Mouse (Mus musculus): ENCODE measurements around the gene Gm6676. TPM values are rescaled to one million over a fixed set of nuclear protein-coding genes. Genes with fewer than 3 reads are reported as not detected.
"Not testable (repeated sequence)": the region's sequence is repeated elsewhere in the genome, so short reads cannot be mapped to it uniquely, and the experiment has no call there.

Gene Gm6676
- not detected in 2 replicates for polyA plus RNA-seq (2015; fragmentation: Nextera tagmentation; extraction: Ambion mirVana)

GRCm38 (mm10) chr14:7125312-7125711 lies at the start of gene Gm6676:
Gene Gm6676 (minus strand): TSS chr14:7125412.
- not testable (repeated sequence) for H3K4me1 ChIP-seq (ENCODE audit: insufficient read depth, low read depth, low read length); H3K9me3 ChIP-seq (ENCODE audit: low read length); H3K27me3 ChIP-seq (replicated peaks; ENCODE audit: insufficient read depth, low read length); H3K4me2 ChIP-seq (replicated peaks; ENCODE audit: low read depth, low read length); H3K36me3 ChIP-seq (ENCODE audit: insufficient read depth, low read length); H3K9ac ChIP-seq (replicated peaks; ENCODE audit: low read depth); DNase-seq (ENCODE audit: low spot score); H3K4me3 ChIP-seq (ENCODE audit: low read depth, low read length); ATAC-seq; H3K27ac ChIP-seq (ENCODE audit: low read length)
- WGBS, result no CpG with 5 or more reads among the region's 2 CpGs

- H3K27ac ChIP-seq (ENCODE audit: low read length); H3K9ac ChIP-seq (replicated peaks; ENCODE audit: low read depth); H3K4me3 ChIP-seq (ENCODE audit: low read depth, low read length); DNase-seq (ENCODE audit: low spot score); ATAC-seq; H3K27me3 ChIP-seq (replicated peaks; ENCODE audit: insufficient read depth, low read length); H3K36me3 ChIP-seq (ENCODE audit: insufficient read depth, low read length); H3K4me1 ChIP-seq (ENCODE audit: insufficient read depth, low read depth, low read length); H3K4me2 ChIP-seq (replicated peaks; ENCODE audit: low read depth, low read length); H3K9me3 ChIP-seq (ENCODE audit: low read length): not testable (repeated sequence)
- WGBS, result no CpG with 5 or more reads among the region's 37 CpGs
These were observed 49.3 kb upstream of the Gm6676 start, which contains the start of gene Gm3512 for GRCm38 (mm10) chr14:7174483-7174971. Gene Gm3512 (minus strand): TSS chr14:7174533.

- H3K27ac ChIP-seq (ENCODE audit: low read length); H3K9ac ChIP-seq (replicated peaks; ENCODE audit: low read depth); H3K36me3 ChIP-seq (ENCODE audit: insufficient read depth, low read length); DNase-seq (ENCODE audit: low spot score); H3K9me3 ChIP-seq (ENCODE audit: low read length); H3K27me3 ChIP-seq (replicated peaks; ENCODE audit: insufficient read depth, low read length); ATAC-seq; H3K4me1 ChIP-seq (ENCODE audit: insufficient read depth, low read depth, low read length): not testable (repeated sequence)
- Histone ChIP-seq H3K4me3 (ENCODE audit: low read depth, low read length) (peak overlapping the region; percentile 15; the same call in 1 of the 2 replicates), H3K4me2 (replicated peaks; ENCODE audit: low read depth, low read length) (peak overlapping the region; percentile 54)
- 0% methylated on average over 9 of the region's 54 CpGs for WGBS
These were observed 19.9 kb downstream of the Gm6676 start for GRCm38 (mm10) chr14:7105124-7105802.

- not testable (repeated sequence) for DNase-seq (ENCODE audit: low spot score); H3K27me3 ChIP-seq (replicated peaks; ENCODE audit: insufficient read depth, low read length); H3K27ac ChIP-seq (ENCODE audit: low read length); H3K4me3 ChIP-seq (ENCODE audit: low read depth, low read length); H3K4me1 ChIP-seq (ENCODE audit: insufficient read depth, low read depth, low read length); H3K9me3 ChIP-seq (ENCODE audit: low read length); ATAC-seq; H3K4me2 ChIP-seq (replicated peaks; ENCODE audit: low read depth, low read length); H3K36me3 ChIP-seq (ENCODE audit: insufficient read depth, low read length); H3K9ac ChIP-seq (replicated peaks; ENCODE audit: low read depth)
- 67% methylated on average over 1 of the region's 3 CpGs for WGBS
These were observed 24.7 kb downstream of the Gm6676 start, which contains the start of gene Gm3696 for GRCm38 (mm10) chr14:7100521-7100920. Gene Gm3696 (minus strand): TSS chr14:7100621.

Other genes starting within 250 kb of the Gm6676 start
- gene Gm3667, start 235.4 kb downstream of the Gm6676 start, polyA plus RNA-seq (2015; fragmentation: Nextera tagmentation; extraction: Ambion mirVana), result 0.31 TPM in 1 of 2 replicates, not detected in the other
- not detected in 2 replicates for gene Gm6356, start 151.6 kb downstream of the Gm6676 start, polyA plus RNA-seq (2015; fragmentation: Nextera tagmentation; extraction: Ambion mirVana)
- 0.10 and 0.24 TPM in 2 replicates for gene Gm10406, start 98.0 kb downstream of the Gm6676 start, polyA plus RNA-seq (2015; fragmentation: Nextera tagmentation; extraction: Ambion mirVana)
- gene Gm3685, start 80.4 kb downstream of the Gm6676 start, polyA plus RNA-seq (2015; fragmentation: Nextera tagmentation; extraction: Ambion mirVana), result not detected in 2 replicates
- 0.25 and 0.27 TPM in 2 replicates for gene Gm3696, start 24.8 kb downstream of the Gm6676 start, polyA plus RNA-seq (2015; fragmentation: Nextera tagmentation; extraction: Ambion mirVana)
- gene Gm3512, start 49.1 kb upstream of the Gm6676 start, polyA plus RNA-seq (2015; fragmentation: Nextera tagmentation; extraction: Ambion mirVana), result 1.9 and 2.0 TPM in 2 replicates
- gene Gm16434, start 69.1 kb upstream of the Gm6676 start, polyA plus RNA-seq (2015; fragmentation: Nextera tagmentation; extraction: Ambion mirVana), result not detected in 2 replicates
- gene Gm3727, start 139.3 kb upstream of the Gm6676 start, polyA plus RNA-seq (2015; fragmentation: Nextera tagmentation; extraction: Ambion mirVana), result not detected in 2 replicates
- gene Gm3739, start 189.6 kb upstream of the Gm6676 start, polyA plus RNA-seq (2015; fragmentation: Nextera tagmentation; extraction: Ambion mirVana), result 0.13 and 0.25 TPM in 2 replicates
- gene Gm5797, start 207.0 kb upstream of the Gm6676 start, polyA plus RNA-seq (2015; fragmentation: Nextera tagmentation; extraction: Ambion mirVana), result not detected in 2 replicates
- gene Gm8374, start 239.7 kb upstream of the Gm6676 start, polyA plus RNA-seq (2015; fragmentation: Nextera tagmentation; extraction: Ambion mirVana), result not detected in 2 replicates